Mouse (Mus musculus) forebrain, embryonic 15.5 days (tissue): ENCODE results near the gene Hnf1b. TPM values are rescaled to one million over a fixed set of nuclear protein-coding genes. Genes with fewer than 3 reads are reported as not detected.

Experiments
- ATAC-seq: fragments of 200-750 bp; cut with Nextera tagmentation; replicated peaks from 2 replicates; pipeline ENCODE4 v1.8.0; 2017; ENCODE audit warnings: mild to moderate bottlenecking, moderate TSS enrichment, moderate library complexity
- H3K27ac ChIP-seq: fragments of 300-500 bp; sonication (generic); replicated peaks from 2 replicates; pipeline ENCODE4 v1.5.1; 2015; ENCODE audit warnings: mild to moderate bottlenecking, inconsistent platforms
- H3K27me3 ChIP-seq: fragments of 300-500 bp; sonication (generic); 2 replicates; pipeline ENCODE4 v1.6.1; 2015; ENCODE audit warnings: inconsistent platforms
- H3K36me3 ChIP-seq: fragments of 300-500 bp; sonication (generic); 2 replicates; pipeline ENCODE4 v1.6.1; 2015; ENCODE audit warnings: mild to moderate bottlenecking, inconsistent platforms
- H3K4me1 ChIP-seq: fragments of 300-500 bp; sonication (generic); 2 replicates; pipeline ENCODE4 v1.6.1; 2015; ENCODE audit warnings: inconsistent platforms
- H3K4me2 ChIP-seq: fragments of 300-500 bp; sonication (generic); replicated peaks from 2 replicates; pipeline ENCODE4 v1.6.1; 2015; ENCODE audit warnings: mild to moderate bottlenecking, inconsistent platforms
- H3K4me3 ChIP-seq: fragments of 300-500 bp; sonication (generic); 2 replicates; pipeline ENCODE4 v1.5.1; 2015; ENCODE audit warnings: mild to moderate bottlenecking, inconsistent platforms
- H3K9ac ChIP-seq: fragments of 300-500 bp; sonication (generic); replicated peaks from 2 replicates; pipeline ENCODE4 v1.6.1; 2015; ENCODE audit warnings: mild to moderate bottlenecking, inconsistent platforms
- H3K9me3 ChIP-seq: fragments of 300-500 bp; sonication (generic); 2 replicates; pipeline ENCODE4 v1.6.1; 2016; ENCODE audit warnings: inconsistent platforms
- WGBS: fragments of 180-500 bp; shearing (Covaris S2); methylation state at CpG from one replicate; pipeline ENCODE4 v1.1.7; 2015; ENCODE audit warnings: mixed read lengths; 5-methylcytosine and 5-hydroxymethylcytosine counted together
- polyA plus RNA-seq: library from polyadenylated mRNA; unstranded; fragments of >200 nt; fragmentation: Nextera tagmentation; extraction: Ambion mirVana; gene quantifications from 2 replicates; pipeline ENCODE4 v1.2.1, GENCODE M21; 2015

Gene Hnf1b
- polyA plus RNA-seq, 1 experiment from 2014 or later: not detected

GRCm38 (mm10) chr11:83857256-83857655 lies 7.4 kb downstream of the Hnf1b start:
- Histone ChIP-seq H3K4me2 (no peak overlapping the region), H3K9me3 (no peaks in the 10 kb centered on the region), H3K4me3 (no peak overlapping the region), H3K36me3 (no peaks in the 10 kb centered on the region), H3K9ac (no peak overlapping the region), H3K27me3 (peaks cover 53% of the 10 kb centered on the region), H3K27ac (no peak overlapping the region), H3K4me1 (0 out of 2 replicates have a peak, but pooled peaks cover 3% of the 10 kb centered on the region)
- no peak for ATAC-seq
- WGBS: 76% methylated on average over 1 of the region's 1 CpGs

- ATAC-seq: no peak
- 20% methylated on average over 9 of the region's 9 CpGs for WGBS
- Histone ChIP-seq H3K4me3 (no peak overlapping the region), H3K9ac (no peak overlapping the region), H3K27me3 (no peaks in the 10 kb centered on the region), H3K36me3 (no peaks in the 10 kb centered on the region), H3K4me2 (no peak overlapping the region), H3K27ac (no peak overlapping the region), H3K4me1 (no peaks in the 10 kb centered on the region), H3K9me3 (no peaks in the 10 kb centered on the region)
Measured at GRCm38 (mm10) chr11:83865286-83865685, 15.4 kb downstream of the Hnf1b start.

GRCm38 (mm10) chr11:83867571-83867970 lies 17.7 kb downstream of the Hnf1b start:
- no peak for ATAC-seq

GRCm38 (mm10) chr11:83869147-83869546 lies 19.3 kb downstream of the Hnf1b start:
- no peak for ATAC-seq
- no peaks in the 10 kb centered on the region for H3K27me3 ChIP-seq

More at GRCm38 (mm10) chr11:83867571-83867970, 17.7 kb downstream of the Hnf1b start:
- no peaks in the 10 kb centered on the region for H3K36me3 ChIP-seq
- H3K27ac ChIP-seq: no peak overlapping the region
- H3K9ac ChIP-seq: no peak overlapping the region
- H3K4me2 ChIP-seq: no peak overlapping the region
- no peaks in the 10 kb centered on the region for H3K27me3 ChIP-seq
- no peaks in the 10 kb centered on the region for H3K4me1 ChIP-seq
- no peaks in the 10 kb centered on the region for H3K9me3 ChIP-seq
- H3K4me3 ChIP-seq: no peak overlapping the region
- WGBS: 21% methylated on average over 3 of the region's 3 CpGs

GRCm38 (mm10) chr11:83869686-83870085 lies 19.8 kb downstream of the Hnf1b start:
- no peaks in the 10 kb centered on the region for H3K9me3 ChIP-seq
- H3K27ac ChIP-seq: no peak overlapping the region
- H3K36me3 ChIP-seq: no peaks in the 10 kb centered on the region
- no peak for ATAC-seq
- H3K9ac ChIP-seq: no peak overlapping the region
- H3K4me1 ChIP-seq: no peaks in the 10 kb centered on the region
- H3K4me3 ChIP-seq: no peak overlapping the region
- 32% methylated on average over 3 of the region's 3 CpGs for WGBS
- H3K4me2 ChIP-seq: no peak overlapping the region
- no peaks in the 10 kb centered on the region for H3K27me3 ChIP-seq

More at GRCm38 (mm10) chr11:83869147-83869546, 19.3 kb downstream of the Hnf1b start:
- Histone ChIP-seq H3K4me2 (no peak overlapping the region), H3K4me3 (no peak overlapping the region), H3K4me1 (no peaks in the 10 kb centered on the region), H3K9ac (no peak overlapping the region), H3K9me3 (no peaks in the 10 kb centered on the region), H3K27ac (no peak overlapping the region), H3K36me3 (no peaks in the 10 kb centered on the region)
- 3% methylated on average over 1 of the region's 1 CpGs for WGBS

GRCm38 (mm10) chr11:83871780-83872554 lies 22.1 kb downstream of the Hnf1b start:
- Histone ChIP-seq H3K9ac (no peak overlapping the region), H3K9me3 (no peaks in the 10 kb centered on the region), H3K27me3 (no peaks in the 10 kb centered on the region), H3K27ac (no peak overlapping the region), H3K36me3 (no peaks in the 10 kb centered on the region), H3K4me3 (no peak overlapping the region), H3K4me1 (no peaks in the 10 kb centered on the region), H3K4me2 (no peak overlapping the region)
- WGBS: 81% methylated on average over 9 of the region's 9 CpGs
- no peak for ATAC-seq

- H3K27me3 ChIP-seq: no peaks in the 10 kb centered on the region
- ATAC-seq: no peak
- WGBS: 84% methylated on average over 9 of the region's 9 CpGs
- no peaks in the 10 kb centered on the region for H3K9me3 ChIP-seq
- no peak overlapping the region for H3K4me3 ChIP-seq
- no peak overlapping the region for H3K27ac ChIP-seq
- no peaks in the 10 kb centered on the region for H3K36me3 ChIP-seq
- H3K4me1 ChIP-seq: no peaks in the 10 kb centered on the region
- no peak overlapping the region for H3K9ac ChIP-seq
- H3K4me2 ChIP-seq: no peak overlapping the region
Measured at GRCm38 (mm10) chr11:83873509-83873908, 23.6 kb downstream of the Hnf1b start.

GRCm38 (mm10) chr11:83876630-83877029 lies 26.8 kb downstream of the Hnf1b start:
- Histone ChIP-seq H3K4me2 (no peak overlapping the region), H3K27ac (no peak overlapping the region), H3K9me3 (no peaks in the 10 kb centered on the region), H3K36me3 (no peaks in the 10 kb centered on the region), H3K4me1 (no peaks in the 10 kb centered on the region), H3K27me3 (no peaks in the 10 kb centered on the region), H3K4me3 (no peak overlapping the region), H3K9ac (no peak overlapping the region)
- no peak for ATAC-seq
- WGBS: 94% methylated on average over 7 of the region's 7 CpGs

GRCm38 (mm10) chr11:83877765-83878164 lies 27.9 kb downstream of the Hnf1b start:
- H3K4me1 ChIP-seq: no peaks in the 10 kb centered on the region
- 79% methylated on average over 8 of the region's 8 CpGs for WGBS
- H3K9me3 ChIP-seq: no peaks in the 10 kb centered on the region
- no peak overlapping the region for H3K4me2 ChIP-seq
- no peak overlapping the region for H3K9ac ChIP-seq
- no peaks in the 10 kb centered on the region for H3K36me3 ChIP-seq
- no peak overlapping the region for H3K4me3 ChIP-seq
- H3K27me3 ChIP-seq: no peaks in the 10 kb centered on the region
- no peak overlapping the region for H3K27ac ChIP-seq
- ATAC-seq: no peak

- no peak for ATAC-seq
- no peak overlapping the region for H3K27ac ChIP-seq
- H3K9me3 ChIP-seq: no peaks in the 10 kb centered on the region
- H3K4me2 ChIP-seq: no peak overlapping the region
- no peaks in the 10 kb centered on the region for H3K36me3 ChIP-seq
- H3K9ac ChIP-seq: no peak overlapping the region
- no peaks in the 10 kb centered on the region for H3K27me3 ChIP-seq
- WGBS: 81% methylated on average over 4 of the region's 4 CpGs
- H3K4me1 ChIP-seq: no peaks in the 10 kb centered on the region
- H3K4me3 ChIP-seq: no peak overlapping the region
Measured at GRCm38 (mm10) chr11:83878417-83878952, 28.6 kb downstream of the Hnf1b start.

GRCm38 (mm10) chr11:83879130-83879529 lies 29.3 kb downstream of the Hnf1b start:
- Histone ChIP-seq H3K36me3 (no peaks in the 10 kb centered on the region), H3K27ac (no peak overlapping the region), H3K9me3 (no peaks in the 10 kb centered on the region), H3K27me3 (no peaks in the 10 kb centered on the region), H3K4me3 (no peak overlapping the region), H3K4me1 (no peaks in the 10 kb centered on the region), H3K9ac (no peak overlapping the region), H3K4me2 (no peak overlapping the region)
- no peak for ATAC-seq
- 73% methylated on average over 3 of the region's 3 CpGs for WGBS

- ATAC-seq: no peak
- WGBS: 85% methylated on average over 5 of the region's 5 CpGs
- Histone ChIP-seq H3K36me3 (no peaks in the 10 kb centered on the region), H3K27ac (no peak overlapping the region), H3K9me3 (no peaks in the 10 kb centered on the region), H3K9ac (no peak overlapping the region), H3K4me1 (no peaks in the 10 kb centered on the region), H3K27me3 (no peaks in the 10 kb centered on the region), H3K4me2 (no peak overlapping the region), H3K4me3 (no peak overlapping the region)
Measured at GRCm38 (mm10) chr11:83881438-83881837, 31.6 kb downstream of the Hnf1b start.

- H3K9ac ChIP-seq: no peak overlapping the region
- no peak overlapping the region for H3K4me3 ChIP-seq
- ATAC-seq: no peak
- H3K9me3 ChIP-seq: no peaks in the 10 kb centered on the region
- WGBS: 47% methylated on average over 6 of the region's 6 CpGs
- no peaks in the 10 kb centered on the region for H3K4me1 ChIP-seq
- H3K27me3 ChIP-seq: no peaks in the 10 kb centered on the region
- no peaks in the 10 kb centered on the region for H3K36me3 ChIP-seq
- H3K4me2 ChIP-seq: no peak overlapping the region
- H3K27ac ChIP-seq: no peak overlapping the region
Measured at GRCm38 (mm10) chr11:83882552-83882951, 32.7 kb downstream of the Hnf1b start.
